Mouse (Mus musculus) activated CD4-positive, CD25-positive, alpha-beta regulatory T cell, adult 4 months (primary cell): ENCODE measurements around the gene Gm45713. TPM values are rescaled to one million over a fixed set of nuclear protein-coding genes. Genes with fewer than 3 reads are reported as not detected.
"Not testable (repeated sequence)": the region's sequence is repeated elsewhere in the genome, so short reads cannot be mapped to it uniquely, and the experiment has no call there.

Experiments used
- ATAC-seq: one replicate; pipeline ENCODE4 v1.8.0; 2017
- polyA plus RNA-seq, 2 experiments: library from polyadenylated mRNA; unstranded; fragments of 100-300 nt; shearing (Covaris generic); gene quantifications; one replicate each; pipeline ENCODE4 v1.2.1; 2017

Gene Gm45713
- polyA plus RNA-seq: not detected

DNA sequence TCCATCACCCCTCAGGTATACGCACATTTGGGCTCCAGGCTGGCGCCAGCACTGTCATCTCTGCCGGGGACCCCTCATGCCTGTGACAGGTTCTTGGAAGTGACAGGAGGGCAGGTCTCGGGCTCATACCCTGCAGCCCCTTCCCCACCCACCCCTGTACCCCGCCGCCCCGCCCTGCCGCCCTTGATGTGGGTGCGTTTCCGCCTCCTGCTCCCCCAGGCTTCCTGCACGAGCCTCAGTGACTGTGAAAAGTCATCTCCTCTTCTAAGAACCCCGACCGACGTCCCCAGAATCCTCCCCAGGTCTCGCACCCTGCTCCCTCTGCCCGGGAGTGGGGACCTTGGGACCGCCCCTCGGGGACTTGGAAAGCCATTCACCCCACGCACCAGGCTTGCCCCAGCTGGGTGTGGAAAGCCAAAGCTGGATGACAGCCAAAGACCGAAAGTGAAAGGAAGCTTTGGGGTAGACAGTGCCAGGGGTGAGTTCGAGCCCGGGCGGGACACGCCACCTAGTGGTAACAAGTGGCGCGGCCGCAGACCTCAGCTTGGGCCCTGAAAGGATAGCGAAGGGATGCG is at the start of gene Gm45713, which contains the start of gene Flt3l:
Gm45713 (minus strand) TSS at position 239 of the 575 bp plus-strand sequence.
Flt3l (minus strand) TSS at position 440 of the 575 bp plus-strand sequence.
- peak; percentile 81 for ATAC-seq

DNA sequence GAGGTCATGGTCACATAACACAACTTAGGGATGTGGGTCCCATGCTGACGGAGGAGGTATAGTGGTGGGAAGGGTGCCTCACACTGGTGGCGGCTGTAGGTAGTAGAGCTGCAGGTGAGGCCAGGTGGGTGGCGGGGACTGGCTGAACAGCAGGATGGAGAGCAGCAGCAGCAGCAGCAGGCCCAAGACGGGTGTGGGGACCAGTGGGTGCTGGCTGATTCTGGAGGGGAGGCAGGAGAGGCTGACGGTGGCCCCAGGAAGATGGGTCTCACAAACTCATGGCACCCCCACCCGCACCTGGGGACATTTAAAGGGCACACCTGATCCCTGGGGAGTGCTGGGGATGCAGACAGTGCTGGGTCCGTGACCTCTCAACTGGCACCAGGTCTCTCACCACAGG is 47.6 kb upstream of the Gm45713 start:
- ATAC-seq: no peak

DNA sequence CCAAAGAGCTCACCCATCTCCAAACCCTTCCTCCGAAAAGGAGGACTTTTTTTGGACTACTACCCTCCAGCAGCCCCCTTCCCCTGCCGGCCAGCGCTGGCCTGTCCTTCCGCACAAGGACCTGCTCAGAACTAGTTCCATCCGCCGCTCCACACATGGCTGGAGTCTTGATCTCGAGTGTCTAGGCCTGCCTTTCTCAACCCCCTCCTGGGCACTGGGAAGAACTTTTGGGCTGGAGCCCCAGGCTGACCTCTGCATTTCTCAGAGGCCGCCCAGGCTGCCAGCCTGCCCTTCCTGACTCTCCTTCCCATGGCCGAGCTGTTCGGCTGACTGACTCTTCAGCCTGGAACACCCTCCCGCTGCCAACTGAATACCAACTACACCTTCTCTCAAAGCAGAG is 46.6 kb upstream of the Gm45713 start:
- no peak for ATAC-seq

DNA sequence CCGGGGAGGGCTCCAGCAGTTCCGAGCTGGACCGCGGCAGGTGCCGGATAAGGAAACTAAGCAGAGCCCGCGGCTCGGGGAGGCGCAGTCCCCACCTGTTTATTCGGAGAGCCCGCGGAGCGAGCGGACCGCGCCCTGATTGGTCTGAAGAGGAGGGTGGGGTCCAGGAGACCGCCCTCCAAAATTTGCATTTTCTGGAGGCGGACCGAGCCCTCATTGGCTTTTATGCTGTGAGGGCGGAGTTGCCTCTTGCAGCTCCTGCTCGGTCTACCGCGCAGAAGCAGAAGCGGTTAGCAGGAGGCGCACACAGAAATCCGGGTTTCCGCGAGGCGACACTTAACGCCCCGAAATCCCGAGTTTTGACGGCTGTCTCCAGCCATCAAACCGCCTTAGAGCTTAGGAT is 46.2 kb upstream of the Gm45713 start:
- peak; percentile 87 for ATAC-seq

DNA sequence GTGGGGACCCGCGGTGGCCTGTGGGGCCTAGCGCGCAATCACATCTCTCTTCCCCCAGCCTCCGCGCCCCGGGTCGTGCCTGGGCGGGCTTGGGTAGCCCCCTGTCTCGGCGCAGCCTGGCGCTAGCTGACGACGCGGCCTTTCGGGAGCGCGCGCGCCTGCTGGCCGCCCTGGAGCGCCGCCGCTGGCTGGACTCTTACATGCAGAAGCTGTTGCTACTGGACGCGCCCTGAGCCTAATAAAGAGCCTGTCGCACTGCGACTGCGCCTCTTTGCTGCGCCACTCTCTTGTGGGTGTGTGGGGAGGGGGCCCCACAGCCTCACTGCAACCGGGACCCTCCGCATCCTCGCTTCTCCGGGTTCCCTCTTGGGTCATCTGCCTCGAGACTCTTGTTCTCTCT is 45.5 kb upstream of the Gm45713 start:
- ATAC-seq: no peak

DNA sequence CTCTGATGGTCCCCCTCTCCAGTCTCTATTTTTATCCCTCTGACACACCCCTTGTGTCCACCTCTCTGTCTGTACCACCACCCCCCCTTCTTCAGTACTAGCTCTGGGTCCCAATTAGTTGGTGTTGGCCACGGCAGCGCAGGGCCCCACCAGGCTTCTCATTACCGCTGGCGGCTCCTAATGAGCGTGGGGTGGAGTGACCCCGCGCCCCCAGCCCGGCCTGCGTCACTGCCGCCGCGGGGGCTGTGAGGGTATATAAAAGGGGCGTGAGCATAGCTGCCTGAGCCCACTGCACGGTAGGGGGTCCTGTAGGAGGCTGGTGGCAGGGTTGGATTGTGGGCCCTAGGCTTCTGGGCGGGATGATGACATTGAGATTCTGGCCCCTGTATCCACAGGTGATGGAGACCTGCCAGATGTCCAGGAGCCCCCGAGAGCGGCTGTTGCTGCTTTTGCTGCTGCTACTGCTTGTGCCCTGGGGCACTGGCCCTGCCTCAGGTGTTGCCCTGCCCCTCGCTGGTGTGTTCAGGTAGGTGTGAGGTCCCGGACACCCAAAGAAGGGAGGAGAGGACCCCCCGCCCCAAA is 45.0 kb upstream of the Gm45713 start, which contains the start of gene Pth2:
Pth2 (plus strand) TSS at position 100 of the 582 bp plus-strand sequence.
- no peak for ATAC-seq

DNA sequence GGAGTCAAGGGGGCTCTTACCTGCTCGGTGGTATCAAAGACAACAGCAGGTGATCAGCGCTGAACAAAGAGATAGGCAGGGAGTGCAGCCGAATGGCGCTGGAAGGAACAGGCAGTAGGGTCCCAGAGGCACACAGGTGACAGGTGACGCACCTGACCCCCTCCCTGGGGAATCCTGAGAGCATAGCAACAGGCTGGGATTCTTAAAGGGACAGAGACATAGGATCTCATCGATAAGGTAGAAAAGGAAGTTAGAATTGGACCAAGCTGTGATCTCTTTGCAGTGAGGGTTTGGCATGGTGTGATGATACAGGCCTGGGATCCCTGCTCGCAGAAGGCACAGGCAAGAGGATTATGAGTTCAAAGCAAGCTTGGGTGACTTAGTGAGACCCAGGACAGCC is 43.4 kb upstream of the Gm45713 start, which contains the start of gene Gfy:
Gfy (minus strand) TSS at position 101 of the 400 bp plus-strand sequence.
- no peak for ATAC-seq

DNA sequence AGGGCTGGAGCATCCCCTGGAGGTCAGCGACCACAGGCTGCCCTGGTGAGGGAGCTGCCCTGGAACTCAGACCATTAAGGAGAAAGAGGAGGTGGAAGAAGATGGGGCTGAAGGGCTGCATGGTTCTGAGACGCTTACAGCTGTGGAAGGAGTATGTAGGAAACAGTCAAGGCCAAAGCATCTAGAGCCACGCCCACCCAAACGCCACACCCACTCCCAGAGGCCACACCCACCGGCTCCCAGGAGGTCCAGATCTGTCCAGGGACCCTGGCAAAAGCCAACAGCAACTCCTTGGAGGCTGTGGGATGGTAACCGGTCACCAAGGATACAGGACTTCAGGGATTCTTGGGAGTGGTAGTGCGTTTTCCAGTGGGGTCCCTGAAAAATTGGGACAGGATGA is 42.5 kb upstream of the Gm45713 start:
- no peak for ATAC-seq

DNA sequence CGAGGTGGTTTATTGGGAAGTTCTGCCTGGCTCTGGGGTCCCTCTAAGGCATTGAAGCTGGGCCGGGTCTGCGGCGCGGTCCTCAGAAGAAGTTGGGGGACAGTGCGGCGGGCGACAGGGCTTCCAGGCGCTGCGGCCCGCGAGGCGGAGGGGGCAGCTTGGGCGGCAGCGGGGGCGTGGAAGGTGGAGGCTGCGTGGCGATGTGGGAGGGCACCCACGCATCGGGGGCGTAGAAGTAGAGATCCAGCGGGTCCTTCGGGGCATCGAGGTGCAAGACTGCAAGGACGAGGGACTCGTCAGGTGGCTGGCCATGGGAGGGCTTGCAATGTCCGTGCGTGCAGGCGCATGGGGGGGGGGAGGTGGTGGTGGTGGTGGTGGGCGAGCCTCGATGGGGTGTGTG is 40.3 kb upstream of the Gm45713 start:
- ATAC-seq: no peak

DNA sequence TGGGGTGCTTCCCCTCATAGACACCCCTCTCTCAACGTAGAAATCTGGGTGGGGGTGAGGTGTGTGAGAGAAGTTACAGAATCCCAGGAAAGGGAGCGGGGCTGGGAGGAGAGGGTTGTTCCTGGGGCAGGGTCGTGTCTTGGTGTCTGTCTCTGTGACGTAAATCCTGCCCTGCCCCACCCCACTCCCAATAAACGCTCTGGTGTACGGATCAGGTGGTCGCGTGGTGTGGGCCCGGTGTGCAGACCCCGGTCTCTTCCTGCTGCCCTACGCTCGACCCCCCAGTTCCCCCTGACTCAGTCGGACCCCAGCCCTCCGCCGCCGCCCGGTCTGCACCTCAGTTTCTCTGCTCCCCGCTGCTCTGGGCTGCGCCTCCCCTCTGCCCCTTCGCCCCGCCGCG is 39.9 kb upstream of the Gm45713 start:
- ATAC-seq: no peak

DNA sequence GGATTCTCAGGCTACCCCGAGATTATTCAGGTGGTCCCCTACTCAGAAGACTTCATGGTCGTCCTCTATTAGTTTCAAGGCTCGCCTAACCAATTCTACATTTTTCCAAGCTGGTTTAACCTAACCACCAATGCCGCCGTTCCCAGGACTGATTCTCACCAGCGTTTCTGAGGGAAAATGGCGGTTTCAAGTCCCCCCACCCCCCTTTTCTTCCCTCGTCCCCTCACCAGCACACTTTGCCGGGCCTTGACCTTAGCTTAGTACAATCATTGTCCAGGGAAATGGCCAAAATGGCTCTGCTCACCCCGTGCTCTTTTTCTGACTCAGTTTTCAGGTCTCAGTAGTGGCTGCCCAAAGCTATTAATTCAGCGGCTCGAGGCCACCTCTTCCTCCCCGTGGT is 39.4 kb upstream of the Gm45713 start:
- no peak for ATAC-seq

DNA sequence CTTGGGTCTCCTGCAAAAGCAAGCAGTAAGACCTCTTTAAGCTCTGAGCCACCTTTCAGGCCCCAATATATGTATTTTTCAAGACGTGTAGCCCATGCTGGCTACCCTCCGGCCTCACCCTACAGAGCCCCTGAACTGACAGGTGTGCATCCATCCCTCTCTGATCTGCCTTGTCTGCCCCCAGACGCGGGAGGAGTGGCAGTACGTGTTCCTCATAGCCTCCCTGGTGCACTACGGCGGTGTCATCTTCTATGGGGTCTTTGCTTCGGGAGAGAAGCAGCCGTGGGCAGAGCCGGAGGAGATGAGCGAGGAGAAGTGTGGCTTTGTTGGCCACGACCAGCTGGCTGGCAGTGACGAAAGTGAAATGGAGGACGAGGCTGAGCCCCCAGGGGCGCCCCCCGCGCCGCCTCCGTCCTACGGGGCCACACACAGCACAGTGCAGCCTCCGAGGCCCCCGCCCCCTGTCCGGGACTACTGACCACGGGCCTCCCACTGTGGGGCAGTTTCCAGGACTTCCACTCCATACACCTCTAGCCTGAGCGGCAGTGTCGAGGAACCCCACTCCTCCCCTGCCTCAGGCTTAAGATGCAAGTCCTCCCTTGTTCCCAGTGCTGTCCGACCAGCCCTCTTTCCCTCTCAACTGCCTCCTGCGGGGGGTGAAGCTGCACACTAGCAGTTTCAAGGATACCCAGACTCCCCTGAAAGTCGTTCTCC is 38.7 kb upstream of the Gm45713 start:
- no peak for ATAC-seq

DNA sequence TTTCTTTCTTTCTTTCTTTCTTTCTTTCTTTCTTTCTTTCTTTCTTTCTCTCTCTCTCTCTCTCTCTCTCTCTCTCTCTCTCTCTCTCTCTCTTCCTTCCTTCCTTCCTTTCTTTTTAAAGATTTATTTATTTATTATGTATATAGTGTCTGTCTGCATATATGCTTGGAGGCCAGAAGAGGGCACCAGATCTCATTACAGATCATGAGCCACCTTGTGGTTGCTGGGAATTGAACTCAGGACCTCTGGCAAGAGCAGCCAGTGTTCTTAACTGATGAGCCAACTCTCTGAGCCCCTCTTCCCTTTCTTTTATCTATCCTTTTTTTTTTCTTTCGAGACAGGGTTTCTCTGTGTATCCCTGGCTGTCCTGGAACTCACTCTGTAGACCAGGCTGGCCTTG is 37.7 kb upstream of the Gm45713 start:
- not testable (repeated sequence) for ATAC-seq

DNA sequence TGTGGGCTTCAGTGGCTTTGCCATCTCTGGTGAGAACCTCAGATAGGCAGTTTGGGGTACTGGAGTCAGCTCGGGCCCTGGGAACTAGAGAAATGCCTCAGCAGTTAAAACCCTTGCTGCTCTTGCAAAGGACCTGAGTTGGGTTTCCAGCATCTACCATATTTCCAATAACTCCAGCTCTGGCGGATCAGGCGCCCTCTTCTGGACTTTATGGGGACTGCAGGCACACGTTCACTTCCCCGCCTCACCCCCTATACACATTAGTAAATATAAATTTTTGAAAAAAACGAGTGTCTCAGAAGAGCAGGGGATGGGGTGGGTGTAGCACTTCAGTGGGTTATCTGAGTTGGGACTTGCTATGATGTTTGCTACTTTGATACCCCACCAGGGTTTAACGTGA is 36.9 kb upstream of the Gm45713 start:
- ATAC-seq: no peak

DNA sequence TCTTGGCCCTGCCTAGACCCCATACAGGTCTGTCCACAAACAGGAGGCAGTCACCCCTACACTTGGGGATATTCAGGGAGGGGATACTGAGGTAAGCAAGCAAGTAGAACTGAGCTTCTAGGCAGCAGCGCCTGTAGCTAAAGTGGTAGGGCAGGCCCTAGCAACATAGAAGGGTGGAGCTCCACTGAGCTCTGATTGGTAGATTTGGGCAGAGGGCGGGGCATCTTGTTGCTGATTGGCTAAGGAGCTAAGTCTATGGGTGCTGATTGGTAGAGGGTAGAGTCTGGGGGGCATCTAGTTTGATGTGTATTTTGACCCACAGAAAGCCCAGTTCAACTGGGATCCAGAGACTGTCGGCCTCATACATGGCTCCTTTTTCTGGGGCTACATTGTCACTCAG is 33.5 kb upstream of the Gm45713 start:
- ATAC-seq: no peak

DNA sequence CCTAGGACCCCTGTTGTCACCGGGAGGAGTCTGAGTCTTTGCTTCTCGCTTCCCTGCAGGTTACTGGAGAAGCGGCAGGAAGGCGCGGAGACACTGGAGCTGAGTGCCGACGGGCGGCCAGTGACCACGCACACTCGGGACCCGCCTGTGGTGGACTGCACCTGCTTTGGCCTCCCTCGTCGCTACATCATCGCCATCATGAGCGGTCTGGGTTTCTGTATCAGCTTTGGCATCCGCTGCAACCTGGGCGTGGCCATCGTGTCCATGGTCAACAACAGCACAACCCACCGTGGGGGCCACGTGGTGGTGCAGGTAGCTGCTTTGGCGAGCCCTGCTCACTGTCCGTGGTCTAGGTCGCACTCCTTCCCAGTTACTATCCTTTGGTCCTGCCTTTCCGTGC is 32.6 kb upstream of the Gm45713 start:
- ATAC-seq: no peak

DNA sequence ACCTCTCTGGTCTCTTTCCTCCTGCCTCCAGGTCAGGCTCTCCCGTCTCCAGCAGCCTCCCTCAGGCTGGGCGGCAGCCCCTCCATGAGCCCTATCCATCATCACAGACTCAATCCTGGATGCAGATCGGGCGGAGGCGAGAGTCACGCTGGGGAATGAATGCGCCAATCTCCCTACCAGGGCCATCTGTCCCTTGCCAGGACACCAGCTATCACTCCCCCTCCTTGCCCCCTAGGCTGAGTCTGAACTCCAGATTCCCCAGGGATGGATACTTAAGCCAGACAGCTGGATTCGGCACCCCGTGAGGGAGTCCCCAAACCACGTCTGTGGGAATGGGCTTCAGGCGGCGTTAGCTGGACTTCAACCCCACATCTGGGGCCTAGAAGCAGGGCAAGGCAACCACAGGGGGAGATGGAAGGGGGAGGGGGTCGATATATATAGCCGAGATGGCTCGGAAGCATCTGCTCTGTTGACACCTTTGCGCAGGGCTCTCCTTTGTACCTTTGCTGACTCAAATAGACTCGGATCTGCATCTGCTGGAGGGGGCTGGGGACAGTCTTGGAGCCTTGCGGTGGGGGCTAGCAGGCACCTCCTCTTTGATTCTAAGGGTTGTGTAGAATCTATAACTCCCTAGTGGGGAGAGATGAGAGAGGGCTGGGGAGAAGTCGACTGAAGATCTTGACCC is 31.9 kb upstream of the Gm45713 start:
- no peak for ATAC-seq

DNA sequence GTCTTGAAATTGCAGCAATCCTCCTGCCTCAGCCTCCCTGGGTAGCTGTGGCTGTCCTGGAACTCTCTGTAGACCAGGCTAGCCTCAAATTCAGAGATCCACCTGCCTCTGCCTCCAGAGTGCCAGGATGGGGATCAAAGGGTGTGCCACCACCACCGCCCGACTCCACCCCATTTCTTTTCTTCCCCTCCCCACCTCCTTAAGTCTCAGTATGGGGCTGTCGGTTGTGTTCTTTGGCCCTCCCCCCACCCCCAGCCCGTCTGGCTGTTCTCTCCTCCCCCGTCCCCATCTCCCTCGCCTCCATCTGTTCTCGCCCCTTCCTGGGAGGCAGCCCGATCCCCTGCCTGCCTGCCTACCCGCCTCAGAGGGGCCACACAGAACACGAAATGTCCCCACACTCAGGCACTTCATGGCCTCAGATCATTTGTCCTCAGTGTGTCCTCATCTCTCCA is 30.9 kb upstream of the Gm45713 start:
- no peak for ATAC-seq

DNA sequence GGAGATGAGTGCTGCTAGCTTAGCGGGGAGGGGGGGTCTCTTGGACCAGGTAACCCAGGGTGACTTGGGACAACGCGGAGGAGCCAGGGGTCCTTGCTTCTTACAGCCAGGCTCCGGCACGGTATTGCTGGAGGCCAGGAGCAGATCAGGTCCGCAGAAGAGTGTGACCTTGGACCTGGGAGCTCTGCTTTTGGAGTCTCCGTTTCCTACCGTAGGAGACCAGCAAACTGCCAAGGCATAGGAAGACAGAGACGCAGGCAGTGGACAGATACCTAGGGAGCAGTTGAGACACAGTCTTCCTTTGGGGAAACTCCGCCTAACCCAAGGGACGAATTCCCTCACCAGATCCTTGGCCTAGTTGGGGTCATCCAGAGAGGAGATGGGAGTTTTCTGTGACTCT is 29.7 kb upstream of the Gm45713 start:
- no peak for ATAC-seq

DNA sequence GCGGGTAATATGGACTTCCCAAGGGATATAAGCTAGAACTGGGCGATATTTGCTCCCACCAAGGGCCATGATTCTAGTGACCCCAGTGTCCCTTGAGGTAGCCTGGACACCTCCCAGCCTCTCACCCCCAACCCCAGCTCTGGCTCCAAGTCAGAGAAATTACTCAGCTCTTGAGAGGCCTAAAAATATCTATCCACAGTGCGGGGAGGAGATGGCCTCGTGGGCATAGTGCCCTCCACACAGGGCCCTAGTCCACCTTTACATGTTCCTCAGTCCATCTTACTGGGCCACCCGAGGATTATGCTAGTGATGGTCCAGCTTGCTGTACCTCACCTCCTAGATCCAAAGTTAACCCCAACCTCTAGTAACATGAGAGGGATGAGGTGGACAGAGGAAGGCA is 28.8 kb upstream of the Gm45713 start:
- no peak for ATAC-seq

DNA sequence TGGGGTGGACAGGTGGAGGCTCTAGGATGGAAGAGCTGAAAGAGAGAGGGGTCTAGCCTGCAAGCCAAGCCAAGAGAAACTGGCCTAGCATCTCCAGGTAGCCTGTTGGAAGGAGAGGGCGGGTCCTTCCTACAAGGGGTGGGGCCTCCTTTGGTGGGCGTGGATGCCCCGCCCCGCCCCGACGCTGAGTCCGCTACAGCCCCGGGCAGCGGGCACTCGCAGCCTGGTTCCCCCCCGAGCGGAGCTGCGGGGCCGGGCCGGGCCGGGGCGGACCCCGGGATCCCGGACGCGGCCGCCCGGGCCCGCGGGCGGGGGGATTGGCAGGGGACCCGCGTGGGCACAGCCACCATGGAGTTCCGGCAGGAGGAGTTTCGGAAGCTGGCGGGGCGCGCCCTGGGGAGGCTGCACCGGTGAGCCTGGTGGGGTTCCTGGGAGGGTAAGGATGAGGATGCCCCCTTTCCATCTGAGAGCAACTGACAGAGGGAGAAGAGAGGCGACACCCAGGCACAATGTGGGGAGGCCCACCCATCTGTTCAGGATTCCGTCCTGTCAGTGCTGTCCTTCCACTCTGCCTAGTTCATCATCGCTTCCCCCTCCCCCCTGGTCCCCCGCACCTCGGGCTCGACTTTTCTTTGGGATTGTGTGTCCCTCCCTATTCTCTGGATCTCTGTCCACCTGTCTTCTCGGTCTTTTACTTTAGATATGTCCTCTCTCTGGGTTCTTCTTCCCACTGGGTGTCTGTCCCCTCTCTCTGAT is 27.9 kb upstream of the Gm45713 start, which contains the start of gene Slc17a7:
Slc17a7 (plus strand) TSS at position 215 of the 756 bp plus-strand sequence.
- no peak for ATAC-seq

DNA sequence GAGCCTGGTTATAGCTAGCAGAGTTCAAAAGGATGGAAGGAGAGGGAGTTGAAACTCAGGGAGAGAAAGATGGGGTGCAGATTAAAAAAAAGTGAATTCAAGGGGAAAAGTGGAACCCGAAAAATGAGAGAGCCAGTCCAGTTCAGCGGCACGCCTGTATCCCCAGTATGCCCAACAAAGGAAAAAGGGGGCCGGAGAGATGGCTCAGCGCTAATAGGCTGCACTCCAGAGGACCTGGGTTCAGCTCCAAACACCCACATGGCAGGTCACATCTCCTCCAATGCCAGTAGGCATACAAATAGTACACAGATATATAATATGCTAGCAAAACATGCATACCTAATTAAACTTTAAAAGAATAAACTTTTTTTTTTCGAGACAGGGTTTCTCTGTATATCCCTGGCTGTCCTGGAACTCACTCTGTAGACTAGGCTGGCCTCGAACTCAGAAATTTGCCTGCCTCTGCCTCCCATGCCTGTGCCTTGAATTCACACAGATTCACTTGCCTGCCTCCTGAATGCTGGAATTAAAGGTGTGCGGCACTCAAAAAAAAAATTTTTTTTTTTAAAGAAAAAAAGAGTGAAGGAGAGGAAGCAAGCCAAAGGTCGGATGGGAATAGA is 27.1 kb upstream of the Gm45713 start:
- ATAC-seq: no peak
